Mouse (Mus musculus): Measurements from ENCODE around the gene Rnf225.
A peak's percentile ranks its signal among the peaks of the same experiment; 100 is the strongest.
"Not testable (repeated sequence)": the region's sequence is repeated elsewhere in the genome, so short reads cannot be mapped to it uniquely, and the experiment has no call there.

Rnf225 gene

DNA sequence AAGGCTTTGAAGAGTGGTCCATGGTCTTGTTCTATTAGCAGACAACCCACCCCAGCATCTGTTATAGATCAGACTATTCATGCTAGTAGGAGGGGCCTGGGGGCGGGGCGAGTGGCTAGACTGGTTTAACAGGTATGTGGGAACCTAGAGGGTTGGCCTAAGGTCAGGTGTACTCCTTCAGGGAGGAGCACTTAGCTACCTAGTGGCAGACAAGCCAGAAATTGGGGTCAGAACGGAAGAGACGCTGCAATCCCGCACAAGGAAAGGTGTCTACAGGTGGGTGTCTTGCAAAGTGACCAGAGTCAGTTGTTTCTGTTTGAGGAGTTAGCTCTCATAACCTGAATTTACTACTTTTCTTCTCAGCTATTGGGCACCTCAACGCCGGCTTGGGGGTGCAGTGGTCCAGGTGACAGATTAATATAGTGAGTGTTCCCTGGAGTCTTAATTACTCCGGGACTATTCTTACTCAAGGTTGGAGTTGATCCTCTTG lies at the start of gene Rnf225:
Gene Rnf225 (plus strand): TSS at position 226 of the 490 bp plus-strand sequence.
- DNase-seq: peak; percentile 33 to 51

DNA sequence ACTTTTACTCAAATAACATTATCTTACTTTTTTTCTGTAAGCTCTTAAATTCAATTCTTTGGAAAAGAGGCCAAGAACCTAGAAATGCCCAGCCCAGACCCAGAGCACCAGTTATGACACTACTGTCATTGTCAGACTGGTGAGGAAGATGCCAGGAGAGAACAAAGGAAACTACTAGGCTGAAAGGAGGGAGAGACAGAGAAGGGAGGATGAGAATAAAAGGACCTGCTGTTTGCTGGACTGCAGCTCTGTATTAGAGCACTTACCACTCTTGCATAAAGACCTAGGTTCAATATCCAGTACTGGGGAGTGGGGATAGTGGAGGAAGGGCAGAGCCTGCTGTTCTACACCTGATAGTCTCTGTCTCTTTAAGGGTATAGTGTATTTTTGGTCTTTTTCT lies 47.2 kb upstream of the Rnf225 start:
- no peak for DNase-seq

DNA sequence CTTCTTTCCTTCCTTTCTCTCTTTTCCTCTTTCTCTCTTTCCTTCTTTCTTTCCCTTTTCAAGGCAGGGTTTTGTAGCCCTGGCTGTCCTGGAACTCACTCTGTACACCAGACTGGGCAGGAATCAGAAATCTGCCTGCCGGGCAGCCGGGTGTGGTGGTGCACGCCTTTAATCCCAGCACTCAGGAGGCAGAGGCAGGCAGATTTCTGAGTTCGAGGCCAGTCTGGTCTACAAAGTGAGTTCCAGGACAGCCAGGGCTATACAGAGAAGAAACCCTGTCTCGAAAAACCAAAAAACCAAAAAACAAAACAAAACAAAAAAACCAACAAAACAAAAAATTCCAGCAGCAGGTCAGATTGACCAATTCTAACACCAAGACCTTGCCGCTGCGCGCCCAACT lies 46.7 kb upstream of the Rnf225 start:
- DNase-seq: not testable (repeated sequence)

DNA sequence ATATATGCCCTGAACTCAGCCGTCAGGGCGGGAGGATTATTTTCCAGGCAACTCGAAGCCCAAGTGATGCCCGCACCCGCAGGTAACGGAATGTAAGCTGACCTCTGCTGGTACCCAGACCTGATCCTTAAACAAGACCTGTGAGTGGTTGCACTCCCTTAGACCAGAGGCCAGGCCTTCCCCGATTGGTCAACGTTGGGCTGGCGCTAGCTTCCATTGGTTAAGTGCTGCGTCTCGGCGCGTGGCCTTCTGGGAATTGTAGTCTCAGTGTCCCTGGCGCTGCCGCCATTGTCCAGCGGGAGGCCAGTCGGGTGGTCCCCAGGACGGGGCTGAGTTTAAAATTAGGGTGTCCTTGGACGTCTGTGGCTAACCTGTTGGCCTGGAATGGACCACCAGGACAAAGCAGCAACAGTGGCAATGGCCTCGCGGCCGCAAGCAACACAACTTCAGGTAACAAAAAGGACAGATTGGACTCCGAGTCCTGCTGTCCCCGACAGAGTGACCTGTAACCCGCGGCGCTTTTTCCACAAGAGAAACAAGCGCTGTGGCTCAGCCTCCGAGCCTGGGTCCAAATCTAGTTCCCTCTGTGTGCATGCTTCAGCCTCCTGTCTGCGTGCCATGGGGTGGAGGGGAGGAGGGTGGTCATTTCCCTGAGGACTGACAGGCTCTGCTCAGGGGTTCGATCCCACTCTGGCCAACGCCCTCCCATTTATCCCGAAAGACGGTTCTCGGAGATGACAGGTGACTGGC lies 46.1 kb upstream of the Rnf225 start, which contains the start of gene Zfp128:
Gene Zfp128 (plus strand): TSS at position 267 of the 750 bp plus-strand sequence.
- peak; percentile 96 to 97 for DNase-seq

DNA sequence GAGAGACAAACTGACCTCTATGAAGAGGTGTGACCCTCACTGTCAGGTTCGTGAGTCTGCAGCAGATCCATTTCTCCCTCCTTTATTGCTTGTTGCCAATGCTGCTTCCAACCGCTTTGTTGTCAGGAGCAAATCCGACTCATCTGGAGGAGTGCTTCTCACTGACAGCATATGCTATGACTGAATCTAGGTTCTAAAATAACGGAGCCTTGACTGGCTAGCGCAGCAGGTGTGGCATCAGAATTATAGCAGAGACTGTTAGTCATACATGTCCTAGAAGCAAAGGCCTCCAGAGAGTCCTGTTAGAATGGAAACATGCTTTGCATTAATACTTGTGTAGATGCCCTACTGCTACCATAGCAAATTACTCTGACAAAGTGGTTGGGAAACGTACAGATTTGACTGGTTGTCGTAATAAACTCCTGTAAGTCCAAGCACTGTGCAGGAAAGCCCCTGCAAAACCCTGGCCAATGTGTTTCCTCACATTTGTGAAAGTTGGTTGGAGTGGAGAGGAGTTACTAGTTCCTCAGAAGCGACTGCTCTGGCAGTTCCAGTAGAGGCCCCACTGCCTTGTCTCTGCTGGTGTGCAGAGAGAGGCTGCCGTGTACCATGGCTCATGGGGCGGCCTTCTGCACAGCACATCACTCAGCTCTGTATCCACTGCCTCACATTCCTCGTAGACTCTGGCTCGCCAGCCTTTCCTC lies 40.5 kb upstream of the Rnf225 start:
- no peak for DNase-seq

DNA sequence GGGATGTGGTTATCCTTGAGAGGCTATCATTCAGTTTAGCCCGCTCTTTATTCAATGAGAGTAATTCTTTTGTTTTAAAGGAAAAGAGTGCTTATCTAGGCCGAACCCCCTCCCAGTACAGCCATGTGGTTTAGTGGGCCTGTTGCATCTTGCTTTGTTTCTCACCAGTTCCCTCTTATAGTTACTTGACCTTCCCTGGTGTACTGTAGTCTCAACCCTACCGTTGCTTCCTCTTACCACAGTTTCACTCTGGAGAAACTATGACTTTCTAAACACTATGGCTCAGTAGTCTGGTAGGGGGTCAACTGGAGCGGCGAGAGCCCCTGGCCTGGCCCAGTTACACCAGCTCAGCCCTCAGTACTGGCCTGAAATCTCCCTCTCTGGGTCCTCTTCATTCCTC lies 39.6 kb upstream of the Rnf225 start:
- no peak for DNase-seq

GRCm38 (mm10) chr7:12890928-12891327 lies 36.3 kb upstream of the Rnf225 start:
- DNase-seq: no peak

GRCm38 (mm10) chr7:12891334-12891733 lies 35.9 kb upstream of the Rnf225 start:
- no peak for DNase-seq

DNA sequence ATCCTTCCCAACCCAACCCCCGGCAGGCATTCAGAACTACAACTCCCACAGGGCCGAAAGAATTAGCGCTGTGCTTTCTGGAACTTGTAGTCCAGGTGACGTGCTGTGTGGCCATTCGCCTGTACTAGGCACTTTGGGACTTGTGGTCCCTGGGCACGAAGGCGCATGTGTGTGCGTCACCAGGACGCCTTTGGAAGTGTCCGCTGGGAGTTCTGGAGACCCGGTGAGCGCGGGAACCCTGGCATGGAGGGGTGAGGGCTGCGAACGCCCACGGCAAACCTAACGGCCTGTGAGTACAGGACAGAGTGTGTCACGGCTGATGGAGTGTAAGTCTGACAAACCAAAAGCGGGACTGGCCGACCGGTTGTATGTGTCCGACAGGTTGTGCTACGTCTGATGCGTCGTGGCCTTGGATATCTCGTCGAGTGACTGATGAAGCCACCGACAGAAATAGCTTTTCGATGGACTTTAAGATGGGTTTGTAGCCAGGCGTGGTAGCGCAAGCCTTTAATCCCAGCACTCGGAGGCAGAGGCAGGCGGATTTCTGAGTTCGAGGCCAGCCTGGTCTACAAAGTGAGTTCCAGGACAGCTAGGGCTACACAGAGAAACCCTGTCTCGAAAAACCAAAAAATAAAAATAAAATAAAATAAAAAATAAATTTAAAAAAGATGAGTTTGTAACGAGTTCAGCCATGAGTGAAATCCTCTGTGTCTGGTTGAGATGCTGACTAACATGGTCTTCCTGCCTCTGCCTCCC lies 29.4 kb upstream of the Rnf225 start, which contains the start of gene Zscan22:
Gene Zscan22 (plus strand): TSS at position 161 of the 756 bp plus-strand sequence.
- DNase-seq: peak; percentile 91 to 95

- DNase-seq: no peak
Observed at GRCm38 (mm10) chr7:12901517-12901916, 25.7 kb upstream of the Rnf225 start.

DNA sequence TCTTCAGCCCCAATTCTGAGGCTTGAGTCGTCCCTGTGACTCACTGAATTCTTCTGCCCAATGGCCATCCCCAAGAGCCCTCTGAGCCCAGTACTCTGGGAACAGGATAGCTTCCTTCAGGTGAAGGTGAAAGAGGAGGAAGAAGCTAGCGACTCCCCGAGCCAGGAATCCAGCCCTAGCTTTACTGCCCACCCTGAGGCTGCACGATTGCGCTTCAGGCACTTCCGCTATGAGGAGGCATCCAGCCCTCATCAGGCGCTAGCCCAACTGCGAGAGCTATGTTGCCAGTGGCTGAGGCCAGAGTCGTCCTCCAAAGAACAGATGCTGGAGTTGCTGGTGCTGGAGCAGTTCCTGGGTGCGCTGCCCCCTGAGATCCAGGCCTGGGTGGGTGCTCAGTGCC lies 23.6 kb upstream of the Rnf225 start:
- DNase-seq: peak in 1 of 2 experiments; percentile 24

- DNase-seq: no peak
Observed at GRCm38 (mm10) chr7:12905146-12905545, 22.1 kb upstream of the Rnf225 start.

- peak; percentile 86 to 90 for DNase-seq
Observed at GRCm38 (mm10) chr7:12909498-12909962, 17.7 kb upstream of the Rnf225 start.

GRCm38 (mm10) chr7:12910181-12910668 lies 17.0 kb upstream of the Rnf225 start:
- peak; percentile 75 to 76 for DNase-seq

DNA sequence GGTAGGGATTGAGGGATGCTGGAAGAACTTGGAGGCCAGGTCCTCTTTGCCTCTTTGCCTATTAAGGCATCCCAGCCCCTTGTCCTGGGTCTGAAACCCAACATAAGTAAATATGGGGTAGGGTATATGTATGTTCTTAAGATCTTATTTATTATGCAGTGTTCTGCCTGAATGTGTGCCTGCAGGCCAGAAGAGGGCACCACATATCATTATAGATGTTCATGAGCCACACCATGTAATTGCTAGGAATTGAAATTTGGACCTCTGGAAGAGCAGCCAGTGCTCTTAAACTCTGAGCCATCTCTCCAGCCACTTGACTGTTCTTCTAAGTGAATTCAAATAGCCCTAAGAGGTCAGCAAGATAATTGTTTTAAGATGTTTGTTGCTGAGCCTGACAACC lies 13.7 kb upstream of the Rnf225 start:
- peak; percentile 35 to 51 for DNase-seq

- DNase-seq: not testable (repeated sequence)
Observed at GRCm38 (mm10) chr7:12920495-12920894, 6.7 kb upstream of the Rnf225 start.

GRCm38 (mm10) chr7:12921318-12921704 lies 5.9 kb upstream of the Rnf225 start:
- DNase-seq: no peak

DNA sequence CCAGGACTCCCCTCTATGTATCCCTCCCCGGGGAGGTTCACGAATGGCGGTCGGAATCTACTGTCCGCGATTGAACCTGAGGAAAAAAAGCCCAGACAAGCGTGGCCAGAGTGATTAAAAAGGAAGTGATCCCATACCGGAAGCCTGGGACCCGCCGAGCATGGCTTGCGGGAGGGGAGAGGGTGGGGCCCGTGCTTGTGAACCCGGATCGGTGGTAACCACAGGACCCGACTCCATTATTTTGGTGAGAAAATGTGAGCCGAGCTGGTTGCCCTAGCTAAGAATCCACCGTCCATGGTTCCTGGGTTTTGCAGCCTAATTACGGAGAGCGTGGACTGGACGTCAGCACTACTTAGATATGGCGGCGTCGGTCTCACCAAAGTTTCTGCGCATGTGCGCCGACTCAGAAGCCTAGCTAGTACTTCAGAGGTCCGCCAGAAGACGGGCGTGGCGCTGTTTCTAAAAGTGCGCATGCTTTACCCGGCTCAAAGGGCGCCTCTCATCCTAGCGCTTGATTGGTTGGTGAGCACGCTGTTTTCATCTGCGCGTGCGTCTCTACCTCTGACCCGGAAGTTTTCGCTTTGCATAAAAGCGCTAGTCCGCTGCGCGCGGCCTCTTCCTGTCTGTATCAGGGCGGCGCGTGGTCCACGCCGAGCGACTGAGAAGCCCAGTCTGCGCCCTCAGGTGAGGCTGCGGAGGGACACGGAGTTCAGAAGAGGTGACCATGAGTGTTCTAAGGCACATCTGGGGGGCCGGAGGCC lies 5.3 kb upstream of the Rnf225 start, which contains the start of gene Rps5:
Gene Rps5 (plus strand): TSS at position 586 of the 761 bp plus-strand sequence.
- peak; percentile 99 for DNase-seq

GRCm38 (mm10) chr7:12922729-12923128 lies 4.5 kb upstream of the Rnf225 start:
- DNase-seq: no peak

- DNase-seq: peak; percentile 82 to 84
Observed at GRCm38 (mm10) chr7:12926316-12926715, 900 bp upstream of the Rnf225 start.

DNA sequence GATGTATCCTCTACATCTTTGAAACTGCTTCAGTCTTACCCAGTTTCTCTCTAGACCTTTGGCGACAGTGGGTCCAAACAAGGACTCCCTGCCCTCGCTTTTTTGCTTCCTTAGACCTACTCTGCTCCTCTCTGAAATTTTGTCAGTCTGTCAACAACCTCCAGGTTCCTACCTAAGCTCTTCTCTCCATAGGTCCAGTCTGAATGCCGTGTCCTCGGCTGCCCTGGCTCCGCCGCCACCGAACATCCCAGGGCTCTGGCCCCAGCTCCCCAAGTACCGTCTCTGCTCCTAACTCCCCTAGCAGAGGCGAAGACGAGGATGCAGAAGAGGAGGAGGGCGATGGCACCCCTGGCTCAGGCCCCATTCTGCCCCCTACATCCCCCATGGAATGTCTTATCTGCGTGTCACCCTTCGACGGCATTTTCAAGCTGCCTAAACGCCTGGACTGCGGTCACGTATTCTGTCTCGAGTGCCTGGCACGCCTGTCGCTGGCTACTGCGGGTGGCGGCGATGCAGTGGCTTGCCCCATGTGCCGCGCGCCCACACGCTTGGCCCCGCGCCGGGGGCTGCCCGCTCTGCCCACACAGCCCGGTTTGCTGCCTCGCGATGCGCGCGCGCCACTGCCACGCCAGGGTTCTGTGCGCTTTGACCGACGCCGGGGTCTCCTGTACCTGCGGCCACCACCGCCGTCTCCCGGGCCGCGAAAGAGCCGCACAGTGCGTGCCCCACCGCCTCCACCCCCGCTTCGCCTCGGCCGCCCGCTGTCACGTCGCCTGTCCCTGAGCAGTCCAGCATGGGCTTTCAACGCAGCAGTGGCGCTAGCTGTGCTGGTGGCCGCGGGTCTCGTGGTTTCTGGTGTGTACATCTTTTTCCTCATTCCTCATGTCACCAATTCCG lies 725 bp downstream of the Rnf225 start:
- peak; percentile 78 to 80 for DNase-seq
